Mouse (Mus musculus): Measurements from ENCODE around the gene Ms4a2. TPM values are rescaled to one million over a fixed set of nuclear protein-coding genes. Genes with fewer than 3 reads are reported as not detected.

Ms4a2 gene
- total and polyA plus RNA-seq, 3 experiments, result 0.21 to 0.53 (median 0.39) TPM

DNA sequence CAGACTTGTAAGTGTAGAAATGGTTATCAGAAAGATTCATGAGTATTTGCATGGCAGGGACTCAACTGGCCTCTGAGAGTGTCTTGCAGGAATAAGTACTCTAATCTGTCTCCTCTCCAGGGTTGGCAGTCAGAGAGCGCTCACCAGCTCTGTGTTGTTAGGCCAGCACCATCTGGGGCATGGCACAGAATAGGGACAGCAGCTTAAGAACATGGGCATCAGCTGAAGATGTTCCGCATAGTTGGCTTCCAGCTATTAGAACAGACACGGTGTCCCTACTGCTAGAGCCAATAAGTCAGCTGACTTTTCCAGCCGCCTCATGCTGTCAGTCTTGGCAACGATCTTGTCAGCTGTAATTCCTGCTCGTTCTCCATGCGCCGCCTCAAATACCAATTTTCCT lies 48.6 kb downstream of the Ms4a2 start:
- TF ChIP-seq IRF4 (IDR thresholded peaks at IDR 0.05; ENCODE audit: low read depth, low read length) (no peak), SMC3 (IDR thresholded peaks at IDR 0.05; ENCODE audit: low read depth, low read length) (no peak), GABPA (IDR thresholded peaks at IDR 0.05; ENCODE audit: insufficient replicate concordance, low read depth, low read length) (no peak), E2F4 (IDR thresholded peaks at IDR 0.05; ENCODE audit: insufficient replicate concordance, low read depth, low read length) (no peak), RCOR1 (conservative IDR thresholded peaks at IDR 0.05; ENCODE audit: low read depth, low read length) (no peak), TCF12 (IDR thresholded peaks at IDR 0.05; ENCODE audit: low read depth, low read length) (no peak), MYC (IDR thresholded peaks at IDR 0.05; ENCODE audit: low read depth, low read length) (no peak), CTCF (conservative IDR thresholded peaks at IDR 0.05 in 1 of 2, IDR thresholded peaks at IDR 0.05 in 1 of 2; ENCODE audit: low read depth in 2 of 2, low read length in 2 of 2) (no peak), NRF1 (IDR thresholded peaks at IDR 0.05; ENCODE audit: low read depth, low read length) (no peak), CHD1 (IDR thresholded peaks at IDR 0.05; ENCODE audit: low read depth, low read length) (no peak), USF1 (IDR thresholded peaks at IDR 0.05; ENCODE audit: low read depth, low read length) (no peak), MAZ (IDR thresholded peaks at IDR 0.05; ENCODE audit: low read depth, low read length) (no peak)
- DNase-seq (ENCODE audit: extremely low read depth), result no peak
- H3K9me3 ChIP-seq (replicated peaks; ENCODE audit: low read length), result no peaks in the 10 kb centered on the region
- H3K27me3 ChIP-seq (replicated peaks), result no peaks in the 10 kb centered on the region
- in situ Hi-C loops (cut with MboI; ENCODE audit: low pct_ligation_motif_present, low pct_unique_long_range_greater_than_20kb, low sequenced_read_pairs), result no loop called here
- H3K4me3 ChIP-seq (replicated peaks in 1 of 3; ENCODE audit: low read depth in 2 of 3, low read length in 2 of 3, poor library complexity in 1 of 3), result no peak overlapping the region
- no peak overlapping the region for H3K27ac ChIP-seq (ENCODE audit: insufficient read depth, low read depth)
- dilution Hi-C loops (cut with MboI; ENCODE audit: extremely low pct_ligation_motif_present, extremely low pct_unique_long_range_greater_than_20kb, low sequenced_read_pairs), result no loop called here
- no peak overlapping the region for H3K4me2 ChIP-seq (ENCODE audit: insufficient read depth, low read depth, poor library complexity, severe bottlenecking)
- no peak overlapping the region for H3K9ac ChIP-seq (ENCODE audit: insufficient read depth, low read depth)
- no peaks in the 10 kb centered on the region for H3K36me3 ChIP-seq (replicated peaks in 1 of 2; ENCODE audit: control insufficient read depth in 1 of 2, insufficient read depth in 1 of 2, low read length in 1 of 2)
- H3K79me2 ChIP-seq (replicated peaks; ENCODE audit: control insufficient read depth, extremely low read depth, insufficient read depth, poor library complexity, severe bottlenecking), result no peaks in the 10 kb centered on the region
- no peaks in the 10 kb centered on the region for H3K4me1 ChIP-seq (ENCODE audit: control insufficient read depth in 1 of 2, insufficient read depth in 2 of 2)

Other genes with a start within 250 kb of the Ms4a2 start
- gene Ms4a4a, start 248.2 kb downstream of the Ms4a2 start, total RNA-seq (2012; rRNA removed), result 0.21 TPM in 1 of 2 replicates, not detected in the other
- not detected in 2 replicates for gene Ms4a4a, start 248.2 kb downstream of the Ms4a2 start, total RNA-seq (2014; rRNA removed)
- 0.29 TPM in 1 of 2 replicates, not detected in the other for gene Ms4a4a, start 248.2 kb downstream of the Ms4a2 start, polyA plus RNA-seq (2012; ENCODE audit: insufficient read length, low read depth)
- 0.08 and 0.38 TPM in 2 replicates for gene Ms4a4c, start 218.9 kb downstream of the Ms4a2 start, total RNA-seq (2012; rRNA removed)
- gene Ms4a4c, start 218.9 kb downstream of the Ms4a2 start, total RNA-seq (2014; rRNA removed), result 0.54 and 2.5 TPM in 2 replicates
- gene Ms4a4c, start 218.9 kb downstream of the Ms4a2 start, polyA plus RNA-seq (2012; ENCODE audit: insufficient read length, low read depth), result 0.59 and 0.60 TPM in 2 replicates
- gene Ms4a4b, start 180.2 kb downstream of the Ms4a2 start, total RNA-seq (2012; rRNA removed), result not detected in 2 replicates
- gene Ms4a4b, start 180.2 kb downstream of the Ms4a2 start, total RNA-seq (2014; rRNA removed), result not detected in 2 replicates
- not detected in 2 replicates for gene Ms4a4b, start 180.2 kb downstream of the Ms4a2 start, polyA plus RNA-seq (2012; ENCODE audit: insufficient read length, low read depth)
- 3.5 and 5.0 TPM in 2 replicates for gene Ms4a6c, start 154.4 kb downstream of the Ms4a2 start, total RNA-seq (2012; rRNA removed)
- 20.0 and 22.2 TPM in 2 replicates for gene Ms4a6c, start 154.4 kb downstream of the Ms4a2 start, total RNA-seq (2014; rRNA removed)
- gene Ms4a6c, start 154.4 kb downstream of the Ms4a2 start, polyA plus RNA-seq (2012; ENCODE audit: insufficient read length, low read depth), result 14.3 and 19.6 TPM in 2 replicates
- 1.7 and 2.0 TPM in 2 replicates for gene Gm8369, start 137.8 kb downstream of the Ms4a2 start, total RNA-seq (2012; rRNA removed)
- gene Gm8369, start 137.8 kb downstream of the Ms4a2 start, total RNA-seq (2014; rRNA removed), result 4.3 and 5.2 TPM in 2 replicates
- 0.68 and 1.2 TPM in 2 replicates for gene Gm8369, start 137.8 kb downstream of the Ms4a2 start, polyA plus RNA-seq (2012; ENCODE audit: insufficient read length, low read depth)
- 0.55 and 0.76 TPM in 2 replicates for gene Ms4a6b, start 107.2 kb downstream of the Ms4a2 start, total RNA-seq (2012; rRNA removed)
- gene Ms4a6b, start 107.2 kb downstream of the Ms4a2 start, total RNA-seq (2014; rRNA removed), result 1.9 and 2.6 TPM in 2 replicates
- 0.93 and 1.6 TPM in 2 replicates for gene Ms4a6b, start 107.2 kb downstream of the Ms4a2 start, polyA plus RNA-seq (2012; ENCODE audit: insufficient read length, low read depth)
- gene Ms4a4d, start 86.9 kb downstream of the Ms4a2 start, total RNA-seq (2012; rRNA removed), result not detected in 2 replicates
- not detected in 2 replicates for gene Ms4a4d, start 86.9 kb downstream of the Ms4a2 start, total RNA-seq (2014; rRNA removed)
- not detected in 2 replicates for gene Ms4a4d, start 86.9 kb downstream of the Ms4a2 start, polyA plus RNA-seq (2012; ENCODE audit: insufficient read length, low read depth)
- gene Ms4a6d, start 18.9 kb downstream of the Ms4a2 start, total RNA-seq (2012; rRNA removed), result 2.3 and 2.7 TPM in 2 replicates
- 3.3 and 5.4 TPM in 2 replicates for gene Ms4a6d, start 18.9 kb downstream of the Ms4a2 start, total RNA-seq (2014; rRNA removed)
- 2.7 and 2.8 TPM in 2 replicates for gene Ms4a6d, start 18.9 kb downstream of the Ms4a2 start, polyA plus RNA-seq (2012; ENCODE audit: insufficient read length, low read depth)
- 0.34 and 0.59 TPM in 2 replicates for gene Ms4a3, start 17.1 kb upstream of the Ms4a2 start, total RNA-seq (2012; rRNA removed)
- gene Ms4a3, start 17.1 kb upstream of the Ms4a2 start, total RNA-seq (2014; rRNA removed), result 0.63 and 0.70 TPM in 2 replicates
- gene Ms4a3, start 17.1 kb upstream of the Ms4a2 start, polyA plus RNA-seq (2012; ENCODE audit: insufficient read length, low read depth), result 0.51 and 0.91 TPM in 2 replicates
- 2.6 and 2.7 TPM in 2 replicates for gene Oosp2, start 36.8 kb upstream of the Ms4a2 start, total RNA-seq (2012; rRNA removed)
- gene Oosp2, start 36.8 kb upstream of the Ms4a2 start, total RNA-seq (2014; rRNA removed), result 8.1 and 14.1 TPM in 2 replicates
- 5.1 and 5.2 TPM in 2 replicates for gene Oosp2, start 36.8 kb upstream of the Ms4a2 start, polyA plus RNA-seq (2012; ENCODE audit: insufficient read length, low read depth)
- 43.9 and 49.5 TPM in 2 replicates for gene Oosp1, start 67.4 kb upstream of the Ms4a2 start, total RNA-seq (2012; rRNA removed)
- gene Oosp1, start 67.4 kb upstream of the Ms4a2 start, total RNA-seq (2014; rRNA removed), result 116 and 125 TPM in 2 replicates
- 45.9 and 58.6 TPM in 2 replicates for gene Oosp1, start 67.4 kb upstream of the Ms4a2 start, polyA plus RNA-seq (2012; ENCODE audit: insufficient read length, low read depth)
- not detected in 2 replicates for gene Oosp3, start 73.3 kb upstream of the Ms4a2 start, total RNA-seq (2012; rRNA removed)
- not detected in 2 replicates for gene Oosp3, start 73.3 kb upstream of the Ms4a2 start, total RNA-seq (2014; rRNA removed)
- gene Oosp3, start 73.3 kb upstream of the Ms4a2 start, polyA plus RNA-seq (2012; ENCODE audit: insufficient read length, low read depth), result not detected in 2 replicates
- 0.08 and 0.21 TPM in 2 replicates for gene Gif, start 123.8 kb upstream of the Ms4a2 start, total RNA-seq (2012; rRNA removed)
- 0.20 and 0.28 TPM in 2 replicates for gene Gif, start 123.8 kb upstream of the Ms4a2 start, total RNA-seq (2014; rRNA removed)
- 0.24 and 0.26 TPM in 2 replicates for gene Gif, start 123.8 kb upstream of the Ms4a2 start, polyA plus RNA-seq (2012; ENCODE audit: insufficient read length, low read depth)
- 61.8 and 70.5 TPM in 2 replicates for gene Mrpl16, start 146.7 kb upstream of the Ms4a2 start, total RNA-seq (2012; rRNA removed)
- 74.7 and 77.3 TPM in 2 replicates for gene Mrpl16, start 146.7 kb upstream of the Ms4a2 start, total RNA-seq (2014; rRNA removed)
- 72.8 and 79.1 TPM in 2 replicates for gene Mrpl16, start 146.7 kb upstream of the Ms4a2 start, polyA plus RNA-seq (2012; ENCODE audit: insufficient read length, low read depth)
- 0.84 and 1.4 TPM in 2 replicates for gene Stx3, start 195.7 kb upstream of the Ms4a2 start, total RNA-seq (2012; rRNA removed)
- 0.16 TPM in 1 of 2 replicates, not detected in the other for gene Stx3, start 195.7 kb upstream of the Ms4a2 start, total RNA-seq (2014; rRNA removed)
- gene Stx3, start 195.7 kb upstream of the Ms4a2 start, polyA plus RNA-seq (2012; ENCODE audit: insufficient read length, low read depth), result 4.7 and 5.0 TPM in 2 replicates
- not detected in 2 replicates for gene Olfr1417, start 215.5 kb upstream of the Ms4a2 start, total RNA-seq (2012; rRNA removed)
- gene Olfr1417, start 215.5 kb upstream of the Ms4a2 start, total RNA-seq (2014; rRNA removed), result not detected in 2 replicates
- gene Olfr1417, start 215.5 kb upstream of the Ms4a2 start, polyA plus RNA-seq (2012; ENCODE audit: insufficient read length, low read depth), result not detected in 2 replicates
- not detected in 2 replicates for gene Olfr1418, start 237.3 kb upstream of the Ms4a2 start, total RNA-seq (2012; rRNA removed)
- not detected in 2 replicates for gene Olfr1418, start 237.3 kb upstream of the Ms4a2 start, total RNA-seq (2014; rRNA removed)
- gene Olfr1418, start 237.3 kb upstream of the Ms4a2 start, polyA plus RNA-seq (2012; ENCODE audit: insufficient read length, low read depth), result not detected in 2 replicates

Measured in CH12.LX (cell line).